Mouse (Mus musculus) stomach, embryonic 15.5 days (tissue): ENCODE measurements at regions not wholly inside any gene's neighbourhood (a gene's known extent, or its start where the extent isn't known, plus 50 kb on each side); places are given as distances from the start of the nearest gene placed in this dataset.

Experiments
- ATAC-seq: fragments of 200-750 bp; cut with Nextera tagmentation; 2 replicates; pipeline ENCODE4 v1.8.0; 2017; ENCODE audit warnings: low read depth, moderate number of reproducible peaks, moderate TSS enrichment; ENCODE audit not compliant: insufficient read depth, low FRiP score
- H3K27ac ChIP-seq: fragments of 300-500 bp; sonication (generic); 2 replicates; pipeline ENCODE4 v1.5.1; 2015; ENCODE audit warnings: mild to moderate bottlenecking, inconsistent platforms
- H3K27me3 ChIP-seq: fragments of 300-500 bp; sonication (generic); replicated peaks from 2 replicates; pipeline ENCODE4 v1.6.1; 2015; ENCODE audit warnings: inconsistent platforms
- H3K36me3 ChIP-seq: fragments of 300-500 bp; sonication (generic); 2 replicates; pipeline ENCODE4 v1.6.1; 2015; ENCODE audit warnings: inconsistent platforms
- H3K4me1 ChIP-seq: fragments of 300-500 bp; sonication (generic); 2 replicates; pipeline ENCODE4 v1.6.1; 2015; ENCODE audit warnings: inconsistent platforms
- H3K4me2 ChIP-seq: fragments of 300-500 bp; sonication (generic); 2 replicates; pipeline ENCODE4 v1.6.1; 2015; ENCODE audit warnings: mild to moderate bottlenecking, inconsistent platforms
- H3K4me3 ChIP-seq: fragments of 300-500 bp; sonication (generic); replicated peaks from 2 replicates; pipeline ENCODE4 v1.5.1; 2015; ENCODE audit warnings: inconsistent platforms
- H3K9ac ChIP-seq: fragments of 300-500 bp; sonication (generic); 2 replicates; pipeline ENCODE4 v1.6.1; 2015; ENCODE audit warnings: inconsistent platforms
- H3K9me3 ChIP-seq: fragments of 300-500 bp; sonication (generic); 2 replicates; pipeline ENCODE4 v1.6.1; 2016; ENCODE audit warnings: inconsistent platforms
- WGBS: fragments of 180-500 bp; shearing (Covaris S2); methylation state at CpG from one replicate; pipeline ENCODE4 v1.1.7; 2015; 5-methylcytosine and 5-hydroxymethylcytosine counted together

DNA sequence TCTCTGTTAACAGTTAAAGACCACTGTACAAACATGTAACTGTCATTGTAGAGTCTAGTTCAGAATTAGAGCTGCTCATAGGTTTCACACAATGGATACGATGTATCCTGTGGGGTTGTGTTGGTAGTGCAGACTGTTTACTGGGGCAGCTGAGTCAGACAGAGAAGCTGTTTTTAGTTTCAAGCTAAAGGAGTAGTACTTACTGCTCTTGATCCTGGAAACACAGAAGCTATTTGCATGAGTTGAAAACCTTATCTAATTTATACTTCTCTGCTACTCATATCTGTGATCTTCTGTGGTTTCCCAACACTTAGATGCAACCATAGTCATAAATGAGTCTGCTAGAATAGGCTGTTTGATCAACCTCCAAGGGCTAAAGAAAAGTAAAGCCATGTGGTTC lies 413.5 kb upstream of the Cdh9 start:
- no peak overlapping the region for H3K4me2 ChIP-seq
- no peak overlapping the region for H3K9ac ChIP-seq
- 85% methylated on average over 1 of the region's 1 CpGs for WGBS
- no peaks in the 10 kb centered on the region for H3K4me1 ChIP-seq
- no peaks in the 10 kb centered on the region for H3K9me3 ChIP-seq
- no peak overlapping the region for H3K27ac ChIP-seq
- H3K36me3 ChIP-seq: no peaks in the 10 kb centered on the region
- no peak overlapping the region for H3K4me3 ChIP-seq
- no peaks in the 10 kb centered on the region for H3K27me3 ChIP-seq
- no peak for ATAC-seq

DNA sequence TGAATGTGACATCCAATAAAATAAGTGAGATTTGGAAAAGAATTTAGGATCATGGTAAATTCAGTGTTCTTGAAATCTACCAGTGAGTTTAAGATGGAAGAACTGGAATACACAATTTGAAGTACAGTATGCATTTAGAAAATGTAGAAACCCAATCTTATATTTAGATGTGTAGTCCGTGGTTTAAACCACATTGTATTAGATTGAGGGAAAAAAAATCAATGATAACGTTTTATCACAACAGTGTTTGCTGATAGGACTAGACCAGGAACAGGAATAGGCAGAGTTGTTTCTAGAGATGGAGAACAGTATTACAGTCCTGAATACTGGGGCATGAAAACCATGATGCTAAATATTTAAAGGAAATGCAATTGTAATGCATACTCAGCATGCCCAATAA lies 402.2 kb upstream of the Cdh9 start:
- H3K9ac ChIP-seq: no peak overlapping the region
- no peak overlapping the region for H3K4me3 ChIP-seq
- H3K9me3 ChIP-seq: no peaks in the 10 kb centered on the region
- H3K4me2 ChIP-seq: no peak overlapping the region
- H3K4me1 ChIP-seq: no peaks in the 10 kb centered on the region
- no peaks in the 10 kb centered on the region for H3K36me3 ChIP-seq
- H3K27me3 ChIP-seq: no peaks in the 10 kb centered on the region
- no peak overlapping the region for H3K27ac ChIP-seq
- 60% methylated on average over 2 of the region's 2 CpGs for WGBS
- ATAC-seq: no peak
